ENCODE assay signal across 9 mouse cellular contexts in genomic region chr7:80745250-80745649, GRCm38 (mm10). TPM values are rescaled to one million over a fixed set of nuclear protein-coding genes. Genes with fewer than 3 reads are reported as not detected.
DNase-seq lines count a peak whose midpoint lies in the region; ATAC-seq and TF ChIP-seq lines count a peak whose summit lies in the region.
"Had no signal": no experiment of that assay in that cellular context is flagged by ENCODE, and none has a peak within 500 bp of the region (broad histone marks: within the 10 kb centered on the region; RNA-seq: fewer than 3 reads in every experiment).

No protein-coding gene starts in this region.

- H3K36me3 ChIP-seq in E14TG2a.4 (ENCODE audit: insufficient read depth, low read length), result peaks cover 60% of the 10 kb centered on the region
- peaks cover 86% of the 10 kb centered on the region for H3K36me3 ChIP-seq in heart, embryonic 14.5 days (ENCODE audit: control insufficient read depth, insufficient read depth, low read length)
- H3K36me3 ChIP-seq in limb, embryonic 13.5 days, result peaks cover 66% of the 10 kb centered on the region

- DNase-seq in NIH3T3 (ENCODE audit: low read depth), result peak; percentile 38
- DNase-seq in left cerebral cortex, postnatal 4 days, result no peak
- DNase-seq in left cerebral cortex, postnatal 36 days (ENCODE audit: low spot score in 2 of 2), result no peak
- DNase-seq in left cerebral cortex, postnatal 25 days (ENCODE audit: low spot score in 2 of 2), result no peak
- no peak for DNase-seq in adrenal gland, postnatal 10 days
- DNase-seq: adrenal gland, postnatal 25 days had no signal

- peaks cover 80% of the 10 kb centered on the region for H3K4me1 ChIP-seq in E14TG2a.4 (replicated peaks; ENCODE audit: low read depth, low read length)
- H3K4me1 ChIP-seq in heart, embryonic 14.5 days (ENCODE audit: control insufficient read depth in 2 of 2, insufficient read depth in 2 of 2, low read length in 2 of 2), result peaks cover 28 to 50% of the 10 kb centered on the region in 2 experiments
- peaks cover 30% of the 10 kb centered on the region for H3K4me1 ChIP-seq in limb, embryonic 13.5 days

- H3K4me3 ChIP-seq in E14TG2a.4 (replicated peaks; ENCODE audit: low read length), result peak overlapping the region; percentile 5; the same call in 1 of the 2 replicates
- no peak overlapping the region for H3K4me3 ChIP-seq in heart, embryonic 14.5 days (ENCODE audit: control insufficient read depth in 1 of 2, insufficient read depth in 1 of 2, low read depth in 1 of 2, low read length in 2 of 2)
- no peak overlapping the region for H3K4me3 ChIP-seq in limb, embryonic 13.5 days

- peak overlapping the region; percentile 4 for H3K4me2 ChIP-seq in heart, embryonic 14.5 days (ENCODE audit: low read length)
- no peak overlapping the region for H3K4me2 ChIP-seq in limb, embryonic 13.5 days (replicated peaks)

- WGBS in heart, embryonic 14.5 days, result 20% methylated on average over 9 of the region's 9 CpGs
- WGBS in limb, embryonic 13.5 days, result 39% methylated on average over 9 of the region's 9 CpGs

- peak overlapping the region; percentile 76 to 84 for H3K27ac ChIP-seq in heart, embryonic 14.5 days (replicated peaks in 1 of 2; ENCODE audit: control insufficient read depth in 1 of 2, insufficient read depth in 1 of 2, low read depth in 2 of 2, low read length in 2 of 2)
- peak overlapping the region; percentile 61 for H3K27ac ChIP-seq in limb, embryonic 13.5 days

- peak overlapping the region; percentile 42; the same call in 1 of the 2 replicates for H3K9ac ChIP-seq in heart, embryonic 14.5 days (ENCODE audit: low read length)
- peak overlapping the region; percentile 25; the same call in 1 of the 2 replicates for H3K9ac ChIP-seq in limb, embryonic 13.5 days

- intact Hi-C loops in left cerebral cortex, postnatal 4 days (cut with DNase I), result no loop called here
- intact Hi-C loops in left cerebral cortex, postnatal 36 days (cut with DNase I), result loop anchor here (10.0 kb wide), 1 partner anchor 60 kb away; no protein-coding TSS in a partner anchor
- intact Hi-C loops in left cerebral cortex, postnatal 25 days (cut with DNase I), result loop anchor here (10.0 kb wide), 1 partner anchor 60 kb away; no protein-coding TSS in a partner anchor

- TF ChIP-seq CTCF in E14TG2a.4 (conservative IDR thresholded peaks at IDR 0.05; ENCODE audit: low read length), result no peak

- no peaks in the 10 kb centered on the region for H3K9me3 ChIP-seq in E14TG2a.4 (ENCODE audit: low read length)
- no peaks in the 10 kb centered on the region for H3K9me3 ChIP-seq in heart, embryonic 14.5 days (ENCODE audit: control insufficient read depth, low read length)
- no peaks in the 10 kb centered on the region for H3K9me3 ChIP-seq in limb, embryonic 13.5 days

- H3K27me3 ChIP-seq in E14TG2a.4 (ENCODE audit: insufficient read depth, low read length), result no peaks in the 10 kb centered on the region
- no peaks in the 10 kb centered on the region for H3K27me3 ChIP-seq in heart, embryonic 14.5 days (ENCODE audit: control insufficient read depth, insufficient read depth, low read length)
- no peaks in the 10 kb centered on the region for H3K27me3 ChIP-seq in limb, embryonic 13.5 days

- ATAC-seq in heart, embryonic 14.5 days (ENCODE audit: insufficient number of reproducible peaks, insufficient read depth, low FRiP score, low read depth), result no peak
- ATAC-seq in limb, embryonic 13.5 days (ENCODE audit: low FRiP score, low read depth), result no peak

RNA-seq across cellular contexts. Expression of gene Crtc3, which starts 56.6 kb away (rescaled TPM):
- polyA plus RNA-seq in heart, embryonic 14.5 days (2014; fragmentation: Nextera tagmentation; extraction: Ambion mirVana), result 16.2 and 18.5 TPM in 2 replicates
- polyA plus RNA-seq in limb, embryonic 13.5 days (2015; fragmentation: Nextera tagmentation; extraction: Ambion mirVana), result 23.9 and 24.5 TPM in 2 replicates
- total RNA-seq in left cerebral cortex, postnatal 4 days (2021), result 10 to 100 TPM; 28.5 to 32.1 TPM
- total RNA-seq in left cerebral cortex, postnatal 36 days (2021), result 10 to 100 TPM; 12.1 to 15.7 TPM
- total RNA-seq in left cerebral cortex, postnatal 25 days (2021), result 10 to 100 TPM; 12.7 to 13.4 TPM
- 10 to 100 TPM; 19.0 to 26.8 TPM for total RNA-seq in adrenal gland, postnatal 10 days (2021)
